Mouse (Mus musculus) gastrocnemius, postnatal 10 days (tissue): Measurements from ENCODE around the gene Zfp111. TPM values are rescaled to one million over a fixed set of nuclear protein-coding genes. Genes with fewer than 3 reads are reported as not detected.

ENCODE experiments used
- total RNA-seq, 2 experiments: library from RNA; stranded (reverse); gene quantifications; 2 replicates each; pipeline ENCODE4 v1.2.3; 2021

Gene Zfp111
- total RNA-seq, 2 experiments from 2014 or later = 5.0 to 6.7 TPM

Other genes starting within 250 kb of the Zfp111 start
- not detected for gene Vmn1r181, start 236.8 kb downstream of the Zfp111 start, total RNA-seq
- not detected for gene V1rd19, start 209.8 kb downstream of the Zfp111 start, total RNA-seq
- not detected for gene Vmn1r183, start 158.2 kb downstream of the Zfp111 start, total RNA-seq
- 1 to 10 TPM; 6.4 to 7.0 TPM for gene Zfp180, start 129.5 kb downstream of the Zfp111 start, total RNA-seq
- gene Zfp112, start 99.1 kb downstream of the Zfp111 start, total RNA-seq = 1 to 10 TPM; 2.8 to 4.1 TPM
- gene Zfp235, start 77.3 kb downstream of the Zfp111 start, total RNA-seq = 1 to 10 TPM; 5.1 to 7.5 TPM
- gene Zfp114, start 36.4 kb downstream of the Zfp111 start, total RNA-seq = under 1 TPM; 0.26 to 0.81 TPM
- gene Zfp109, start 26.1 kb upstream of the Zfp111 start, total RNA-seq = 1 to 10 TPM; 1.6 to 2.4 TPM
- gene Zfp108, start 43.4 kb upstream of the Zfp111 start, total RNA-seq = 1 to 10 TPM; 1.5 to 1.6 TPM
- gene Zfp93, start 59.0 kb upstream of the Zfp111 start, total RNA-seq = 1 to 10 TPM; 2.9 to 4.2 TPM
- 1 to 10 TPM; 4.2 to 5.6 TPM for gene Zfp61, start 89.8 kb upstream of the Zfp111 start, total RNA-seq
- 1 to 10 TPM; 2.1 to 4.0 TPM for gene Zfp94, start 105.2 kb upstream of the Zfp111 start, total RNA-seq
- gene Tescl, start 122.5 kb upstream of the Zfp111 start, total RNA-seq = not detected
- gene Lypd5, start 137.8 kb upstream of the Zfp111 start, total RNA-seq = not detected
- gene Kcnn4, start 158.8 kb upstream of the Zfp111 start, total RNA-seq = 1 to 10 TPM in 1 of 2 experiments, under 1 TPM in 1; 0.14 to 1.8 TPM
- gene Smg9, start 188.2 kb upstream of the Zfp111 start, total RNA-seq = 10 to 100 TPM; 15.4 to 17.1 TPM
- under 1 TPM in 1 of 2 experiments, not detected in 1; 0.21 TPM for gene Irgc1, start 240.9 kb upstream of the Zfp111 start, total RNA-seq